Mouse (Mus musculus) liver, embryonic 12.5 days (tissue): ENCODE measurements around the gene 4933427D14Rik. TPM values are rescaled to one million over a fixed set of nuclear protein-coding genes. Genes with fewer than 3 reads are reported as not detected.

Source experiments
- ATAC-seq: fragments of 200-750 bp; cut with Nextera tagmentation; 2 replicates; pipeline ENCODE4 v1.8.0; 2017; ENCODE audit warnings: moderate number of reproducible peaks, mild to moderate bottlenecking, moderate library complexity
- H3K27ac ChIP-seq: fragments of 300-500 bp; sonication (generic); 2 replicates; pipeline ENCODE4 v1.5.1; 2016; ENCODE audit warnings: mild to moderate bottlenecking
- H3K27me3 ChIP-seq: fragments of 300-500 bp; sonication (generic); replicated peaks from 2 replicates; pipeline ENCODE4 v1.6.1; 2016; ENCODE audit warnings: mild to moderate bottlenecking, moderate library complexity
- H3K36me3 ChIP-seq: fragments of 300-500 bp; sonication (generic); 2 replicates; pipeline ENCODE4 v1.6.1; 2016; ENCODE audit warnings: mild to moderate bottlenecking, moderate library complexity
- H3K4me1 ChIP-seq: fragments of 300-500 bp; sonication (generic); 2 replicates; pipeline ENCODE4 v1.6.1; 2016
- H3K4me2 ChIP-seq: fragments of 300-500 bp; sonication (generic); 2 replicates; pipeline ENCODE4 v1.6.1; 2016; ENCODE audit warnings: mild to moderate bottlenecking, moderate library complexity
- H3K4me3 ChIP-seq: fragments of 300-500 bp; sonication (generic); 2 replicates; pipeline ENCODE4 v1.5.1; 2016; ENCODE audit warnings: mild to moderate bottlenecking, moderate library complexity
- H3K9ac ChIP-seq: fragments of 300-500 bp; sonication (generic); 2 replicates; pipeline ENCODE4 v1.6.1; 2016; ENCODE audit warnings: mild to moderate bottlenecking, moderate library complexity
- H3K9me3 ChIP-seq: fragments of 300-500 bp; sonication (generic); replicated peaks from 2 replicates; pipeline ENCODE4 v1.6.1; 2016; ENCODE audit warnings: mild to moderate bottlenecking, moderate library complexity
- WGBS: fragments of 180-500 bp; shearing (Covaris S2); methylation state at CpG from one replicate; pipeline ENCODE4 v1.1.7; 2016; ENCODE audit not compliant: insufficient replicate concordance; 5-methylcytosine and 5-hydroxymethylcytosine counted together
- polyA plus RNA-seq: library from polyadenylated mRNA; unstranded; fragments of >200 nt; fragmentation: Nextera tagmentation; extraction: Ambion mirVana; gene quantifications from 2 replicates; pipeline ENCODE4 v1.2.1, GENCODE M21; 2016

4933427D14Rik gene
- polyA plus RNA-seq, 1 experiment from 2014 or later: 5.3 TPM

- H3K4me2 ChIP-seq: no peak overlapping the region
- H3K9ac ChIP-seq: no peak overlapping the region
- H3K27me3 ChIP-seq: no peaks in the 10 kb centered on the region; the same call in 1 of the 2 replicates
- H3K9me3 ChIP-seq: no peaks in the 10 kb centered on the region
- H3K4me1 ChIP-seq: no peaks in the 10 kb centered on the region
- 72% methylated on average over 4 of the region's 4 CpGs for WGBS
- no peak overlapping the region for H3K4me3 ChIP-seq
- no peaks in the 10 kb centered on the region for H3K36me3 ChIP-seq
- no peak for ATAC-seq
- H3K27ac ChIP-seq: no peak overlapping the region
These were observed 83.7 kb downstream of the 4933427D14Rik start for GRCm38 (mm10) chr11:72123531-72123930.

GRCm38 (mm10) chr11:72120354-72120753, 86.9 kb downstream of the 4933427D14Rik start:
- H3K27ac ChIP-seq: no peak overlapping the region
- H3K4me3 ChIP-seq: no peak overlapping the region
- H3K9ac ChIP-seq: no peak overlapping the region
- ATAC-seq: no peak
- H3K27me3 ChIP-seq: no peaks in the 10 kb centered on the region
- H3K9me3 ChIP-seq: no peaks in the 10 kb centered on the region
- H3K36me3 ChIP-seq: no peaks in the 10 kb centered on the region
- 59% methylated on average over 6 of the region's 6 CpGs for WGBS
- no peaks in the 10 kb centered on the region for H3K4me1 ChIP-seq
- H3K4me2 ChIP-seq: no peak overlapping the region

- Histone ChIP-seq H3K4me3 (no peak overlapping the region), H3K27ac (no peak overlapping the region), H3K27me3 (no peaks in the 10 kb centered on the region), H3K36me3 (no peaks in the 10 kb centered on the region), H3K4me2 (no peak overlapping the region), H3K4me1 (no peaks in the 10 kb centered on the region), H3K9me3 (no peaks in the 10 kb centered on the region), H3K9ac (no peak overlapping the region)
- 64% methylated on average over 3 of the region's 3 CpGs for WGBS
- ATAC-seq: no peak
These were observed 88.6 kb downstream of the 4933427D14Rik start for GRCm38 (mm10) chr11:72118630-72119029.

- Histone ChIP-seq H3K4me3 (no peak overlapping the region), H3K27me3 (no peaks in the 10 kb centered on the region), H3K9ac (no peak overlapping the region), H3K4me2 (no peak overlapping the region), H3K9me3 (no peaks in the 10 kb centered on the region), H3K27ac (no peak overlapping the region), H3K36me3 (no peaks in the 10 kb centered on the region), H3K4me1 (no peaks in the 10 kb centered on the region)
- 39% methylated on average over 4 of the region's 4 CpGs for WGBS
- no peak for ATAC-seq
These were observed 94.0 kb downstream of the 4933427D14Rik start for GRCm38 (mm10) chr11:72113296-72113695.

GRCm38 (mm10) chr11:72110726-72111125, 96.5 kb downstream of the 4933427D14Rik start:
- 37% methylated on average over 3 of the region's 3 CpGs for WGBS
- no peaks in the 10 kb centered on the region for H3K27me3 ChIP-seq

GRCm38 (mm10) chr11:72104223-72104622, 103.0 kb downstream of the 4933427D14Rik start:
- no peaks in the 10 kb centered on the region for H3K36me3 ChIP-seq
- H3K27me3 ChIP-seq: no peaks in the 10 kb centered on the region
- no peak overlapping the region for H3K4me2 ChIP-seq
- H3K9me3 ChIP-seq: no peaks in the 10 kb centered on the region
- H3K4me1 ChIP-seq: no peaks in the 10 kb centered on the region
- 59% methylated on average over 8 of the region's 8 CpGs for WGBS
- H3K4me3 ChIP-seq: no peak overlapping the region
- no peak for ATAC-seq
- H3K9ac ChIP-seq: no peak overlapping the region
- no peak overlapping the region for H3K27ac ChIP-seq

More at GRCm38 (mm10) chr11:72110726-72111125, 96.5 kb downstream of the 4933427D14Rik start:
- H3K4me1 ChIP-seq: no peaks in the 10 kb centered on the region
- no peak for ATAC-seq
- no peak overlapping the region for H3K4me3 ChIP-seq
- H3K9me3 ChIP-seq: no peaks in the 10 kb centered on the region
- H3K4me2 ChIP-seq: no peak overlapping the region
- H3K36me3 ChIP-seq: no peaks in the 10 kb centered on the region
- no peak overlapping the region for H3K27ac ChIP-seq
- H3K9ac ChIP-seq: no peak overlapping the region

Other genes starting within 250 kb of the 4933427D14Rik start
- 0.13 and 0.19 TPM in 2 replicates for gene Aipl1, start 169.9 kb downstream of the 4933427D14Rik start, polyA plus RNA-seq
- gene Pimreg, start 165.4 kb downstream of the 4933427D14Rik start, polyA plus RNA-seq: 43.2 and 44.2 TPM in 2 replicates
- 0.18 and 0.19 TPM in 2 replicates for gene Pitpnm3, start 71.7 kb downstream of the 4933427D14Rik start, polyA plus RNA-seq
- 0.05 and 0.07 TPM in 2 replicates for gene Gm43951, start 619 bp downstream of the 4933427D14Rik start, polyA plus RNA-seq
- gene Txndc17, start 88 bp upstream of the 4933427D14Rik start, polyA plus RNA-seq: 95.4 and 96.6 TPM in 2 replicates
- 15.0 and 16.7 TPM in 2 replicates for gene Med31, start 8.1 kb upstream of the 4933427D14Rik start, polyA plus RNA-seq
- not detected in 2 replicates for gene Slc13a5, start 59.8 kb upstream of the 4933427D14Rik start, polyA plus RNA-seq
- gene Xaf1, start 94.2 kb upstream of the 4933427D14Rik start, polyA plus RNA-seq: 2.2 and 2.4 TPM in 2 replicates
- not detected in 2 replicates for gene Fbxo39, start 107.0 kb upstream of the 4933427D14Rik start, polyA plus RNA-seq
- gene Tekt1, start 155.0 kb upstream of the 4933427D14Rik start, polyA plus RNA-seq: 0.08 and 0.12 TPM in 2 replicates
- gene Smtnl2, start 204.3 kb upstream of the 4933427D14Rik start, polyA plus RNA-seq: 11.3 and 12.5 TPM in 2 replicates
- 0.12 TPM in 1 of 2 replicates, not detected in the other for gene Ggt6, start 228.1 kb upstream of the 4933427D14Rik start, polyA plus RNA-seq
- 174 and 192 TPM in 2 replicates for gene Mybbp1a, start 233.9 kb upstream of the 4933427D14Rik start, polyA plus RNA-seq